In the genomic region with DNA sequence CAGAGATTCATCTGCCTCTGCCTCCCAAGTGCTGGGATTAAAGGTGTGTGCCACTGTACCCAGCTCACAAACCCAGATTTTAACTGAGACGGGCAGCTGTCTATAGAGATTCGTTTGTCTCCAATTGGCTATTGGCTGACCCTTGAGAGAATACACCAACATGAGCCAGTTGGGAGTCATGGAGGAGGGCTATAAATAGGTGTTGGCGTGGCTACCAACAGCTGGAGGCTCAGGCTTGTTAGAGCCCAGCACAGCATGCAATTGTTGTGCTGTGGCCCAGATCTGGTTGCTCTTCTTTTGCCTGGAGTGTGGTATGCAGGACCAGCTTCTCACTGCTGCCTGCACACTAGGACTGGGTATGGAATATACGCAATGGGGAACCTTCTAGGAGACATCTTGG, we compare ENCODE assay signal across 15 mouse cellular contexts. TPM values are rescaled to one million over a fixed set of nuclear protein-coding genes. Genes with fewer than 3 reads are reported as not detected.
DNase-seq lines count a peak whose midpoint lies in the region; ATAC-seq and TF ChIP-seq lines count a peak whose summit lies in the region.
"Had no signal": no experiment of that assay in that cellular context is flagged by ENCODE, and none has a peak within 500 bp of the region (broad histone marks: within the 10 kb centered on the region; RNA-seq: fewer than 3 reads in every experiment).

No protein-coding gene starts in this region.

- ATAC-seq in hindbrain, embryonic 13.5 days (ENCODE audit: low FRiP score), result no peak
- ATAC-seq: intestine, embryonic 15.5 days; liver, embryonic 12.5 days; Patski had no signal

- no peak for TF ChIP-seq CTCF in layer of hippocampus, adult 2 months (conservative IDR thresholded peaks at IDR 0.05)
- no peak for TF ChIP-seq CTCF in heart, adult 2 months (IDR thresholded peaks at IDR 0.05)

- H3K4me3 ChIP-seq in layer of hippocampus, adult 2 months, result no peak overlapping the region
- H3K4me3 ChIP-seq in heart, adult 2 months, result no peak overlapping the region
- H3K4me3 ChIP-seq in hindbrain, embryonic 13.5 days, result no peak overlapping the region
- H3K4me3 ChIP-seq: embryonic facial prominence, embryonic 12.5 days; hindbrain, embryonic 10.5 days; intestine, embryonic 15.5 days; kidney, embryonic 15.5 days; liver, embryonic 12.5 days; megakaryocyte, embryonic 14.5 days had no signal

- peaks cover 5% of the 10 kb centered on the region; the same call in 1 of the 2 replicates for H3K79me2 ChIP-seq in heart, adult 2 months (replicated peaks; ENCODE audit: control insufficient read depth, insufficient read depth, low read length)

- peaks cover 22% of the 10 kb centered on the region for H3K36me3 ChIP-seq in heart, adult 2 months (ENCODE audit: control insufficient read depth, insufficient read depth, low read length)
- H3K36me3 ChIP-seq in hindbrain, embryonic 13.5 days, result no peaks in the 10 kb centered on the region
- H3K36me3 ChIP-seq: embryonic facial prominence, embryonic 12.5 days; hindbrain, embryonic 10.5 days; intestine, embryonic 15.5 days; kidney, embryonic 15.5 days; liver, embryonic 12.5 days had no signal

- intact Hi-C loops in heart, adult 2 months (cut with DNase I), result loop anchor here (2.0 kb wide), 1 partner anchor 46 kb away; no protein-coding TSS in a partner anchor
- intact Hi-C loops in heart, postnatal 10 days (cut with DNase I), result no loop called here

- peaks cover 43% of the 10 kb centered on the region for H3K4me1 ChIP-seq in heart, adult 2 months (ENCODE audit: control insufficient read depth, insufficient read depth, low read length)
- peaks cover 29% of the 10 kb centered on the region for H3K4me1 ChIP-seq in hindbrain, embryonic 13.5 days (replicated peaks)
- H3K4me1 ChIP-seq: liver, embryonic 12.5 days had no signal

- H3K27ac ChIP-seq in layer of hippocampus, adult 2 months, result peak overlapping the region; percentile 92
- peak overlapping the region; percentile 59 for H3K27ac ChIP-seq in heart, adult 2 months
- H3K27ac ChIP-seq in hindbrain, embryonic 13.5 days, result no peak overlapping the region
- H3K27ac ChIP-seq: embryonic facial prominence, embryonic 12.5 days; hindbrain, embryonic 10.5 days; kidney, embryonic 15.5 days; liver, embryonic 12.5 days had no signal

- no peaks in the 10 kb centered on the region for H3K9me3 ChIP-seq in hindbrain, embryonic 13.5 days
- H3K9me3 ChIP-seq: embryonic facial prominence, embryonic 12.5 days; hindbrain, embryonic 10.5 days; intestine, embryonic 15.5 days; kidney, embryonic 15.5 days; liver, embryonic 12.5 days; megakaryocyte, embryonic 14.5 days had no signal

- H3K9ac ChIP-seq in heart, adult 2 months (ENCODE audit: low read depth, low read length), result no peak overlapping the region
- H3K9ac ChIP-seq in hindbrain, embryonic 13.5 days, result no peak overlapping the region
- H3K9ac ChIP-seq: embryonic facial prominence, embryonic 12.5 days; intestine, embryonic 15.5 days; kidney, embryonic 15.5 days; liver, embryonic 12.5 days had no signal

- 0 out of 2 replicates have a peak, but pooled peaks have one; percentile 51 for TF ChIP-seq EP300 in heart, adult 2 months (IDR thresholded peaks at IDR 0.05; ENCODE audit: insufficient read depth, low read depth, low read length)

- no peak for TF ChIP-seq POLR2A in heart, adult 2 months (IDR thresholded peaks at IDR 0.05; ENCODE audit: insufficient read depth, low read depth, low read length)

- WGBS in heart, adult 2 months, result 39% methylated on average over 4 of the region's 4 CpGs
- 75% methylated on average over 4 of the region's 4 CpGs for WGBS in hindbrain, embryonic 13.5 days

- no peak overlapping the region for H3K4me2 ChIP-seq in hindbrain, embryonic 13.5 days
- H3K4me2 ChIP-seq: embryonic facial prominence, embryonic 12.5 days; intestine, embryonic 15.5 days; kidney, embryonic 15.5 days; liver, embryonic 12.5 days had no signal

- peak; percentile 51 for DNase-seq in cerebellum, adult 9-10 months
- no peak for DNase-seq in cerebellum, postnatal 10 days
- no peak for DNase-seq in layer of hippocampus, adult 2 months (ENCODE audit: low spot score in 2 of 2)
- DNase-seq in layer of hippocampus, postnatal 10 days (ENCODE audit: low spot score in 2 of 2), result no peak
- DNase-seq in heart, adult 2 months, result peak in 1 of 2 experiments; percentile 66
- DNase-seq in heart, postnatal 10 days, result peak; percentile 68 to 76
- no peak for DNase-seq in right cerebral cortex, adult 2 months (ENCODE audit: low spot score in 2 of 2)

- no peaks in the 10 kb centered on the region for H3K27me3 ChIP-seq in heart, adult 2 months (ENCODE audit: control insufficient read depth, insufficient read depth, low read length)
- 0 out of 2 replicates have a peak, but pooled peaks cover 5% of the 10 kb centered on the region for H3K27me3 ChIP-seq in hindbrain, embryonic 13.5 days
- H3K27me3 ChIP-seq: intestine, embryonic 15.5 days; kidney, embryonic 15.5 days; liver, embryonic 12.5 days; Patski had no signal

RNA-seq across cellular contexts. Expression of a gene that starts 8.8 kb away (rescaled TPM):
- total RNA-seq in layer of hippocampus, adult 2 months (2021), result 100 to 1,000 TPM; 667 to 694 TPM
- 100 to 1,000 TPM; 406 to 434 TPM for total RNA-seq in layer of hippocampus, postnatal 10 days (2021)
- total RNA-seq in heart, adult 2 months (2021), result 10 to 100 TPM; 87.7 to 89.1 TPM
- 44.8 and 53.7 TPM in 2 replicates for polyA plus RNA-seq in heart, adult 2 months (2012; rRNA removed)
- total RNA-seq in heart, postnatal 10 days (2021), result 100 to 1,000 TPM; 177 to 185 TPM
- 1.5 and 1.9 TPM in 2 replicates for polyA plus RNA-seq in hindbrain, embryonic 13.5 days (2015; fragmentation: Nextera tagmentation; extraction: Ambion mirVana)

Comparison
In these comparisons a context has a peak if more than half of its experiments do, and no peak if none do; other contexts are left out.
1. DNase-seq: peak in cerebellum, adult 9-10 months (single experiment) and heart, postnatal 10 days (2 of 2); none in cerebellum, postnatal 10 days (0 of 2), layer of hippocampus, adult 2 months (0 of 2), layer of hippocampus, postnatal 10 days (0 of 2) and right cerebral cortex, adult 2 months (0 of 2).